Mouse (Mus musculus) liver, embryonic 12.5 days (tissue): ENCODE measurements around the gene R3hdm1. TPM values are rescaled to one million over a fixed set of nuclear protein-coding genes. Genes with fewer than 3 reads are reported as not detected.

ENCODE experiments used
- ATAC-seq: fragments of 200-750 bp; cut with Nextera tagmentation; 2 replicates; pipeline ENCODE4 v1.8.0; 2017; ENCODE audit warnings: moderate number of reproducible peaks, mild to moderate bottlenecking, moderate library complexity
- H3K27ac ChIP-seq: fragments of 300-500 bp; sonication (generic); 2 replicates; pipeline ENCODE4 v1.5.1; 2016; ENCODE audit warnings: mild to moderate bottlenecking
- H3K27me3 ChIP-seq: fragments of 300-500 bp; sonication (generic); replicated peaks from 2 replicates; pipeline ENCODE4 v1.6.1; 2016; ENCODE audit warnings: mild to moderate bottlenecking, moderate library complexity
- H3K36me3 ChIP-seq: fragments of 300-500 bp; sonication (generic); 2 replicates; pipeline ENCODE4 v1.6.1; 2016; ENCODE audit warnings: mild to moderate bottlenecking, moderate library complexity
- H3K4me1 ChIP-seq: fragments of 300-500 bp; sonication (generic); 2 replicates; pipeline ENCODE4 v1.6.1; 2016
- H3K4me2 ChIP-seq: fragments of 300-500 bp; sonication (generic); 2 replicates; pipeline ENCODE4 v1.6.1; 2016; ENCODE audit warnings: mild to moderate bottlenecking, moderate library complexity
- H3K4me3 ChIP-seq: fragments of 300-500 bp; sonication (generic); 2 replicates; pipeline ENCODE4 v1.5.1; 2016; ENCODE audit warnings: mild to moderate bottlenecking, moderate library complexity
- H3K9ac ChIP-seq: fragments of 300-500 bp; sonication (generic); 2 replicates; pipeline ENCODE4 v1.6.1; 2016; ENCODE audit warnings: mild to moderate bottlenecking, moderate library complexity
- H3K9me3 ChIP-seq: fragments of 300-500 bp; sonication (generic); replicated peaks from 2 replicates; pipeline ENCODE4 v1.6.1; 2016; ENCODE audit warnings: mild to moderate bottlenecking, moderate library complexity
- WGBS: fragments of 180-500 bp; shearing (Covaris S2); methylation state at CpG from one replicate; pipeline ENCODE4 v1.1.7; 2016; ENCODE audit not compliant: insufficient replicate concordance; 5-methylcytosine and 5-hydroxymethylcytosine counted together
- polyA plus RNA-seq: library from polyadenylated mRNA; unstranded; fragments of >200 nt; fragmentation: Nextera tagmentation; extraction: Ambion mirVana; gene quantifications from 2 replicates; pipeline ENCODE4 v1.2.1, GENCODE M21; 2016

R3hdm1 gene
- polyA plus RNA-seq, 1 experiment from 2014 or later = 48.7 TPM

- no peaks in the 10 kb centered on the region for H3K4me1 ChIP-seq
- no peak overlapping the region for H3K4me3 ChIP-seq
- H3K4me2 ChIP-seq = no peak overlapping the region
- H3K36me3 ChIP-seq = no peaks in the 10 kb centered on the region
- H3K27ac ChIP-seq = no peak overlapping the region
- no peaks in the 10 kb centered on the region for H3K9me3 ChIP-seq
- no peaks in the 10 kb centered on the region for H3K27me3 ChIP-seq
- no peak for ATAC-seq
- no peak overlapping the region for H3K9ac ChIP-seq
Observed at GRCm38 (mm10) chr1:128141737-128142136, 38.6 kb downstream of the R3hdm1 start.

DNA sequence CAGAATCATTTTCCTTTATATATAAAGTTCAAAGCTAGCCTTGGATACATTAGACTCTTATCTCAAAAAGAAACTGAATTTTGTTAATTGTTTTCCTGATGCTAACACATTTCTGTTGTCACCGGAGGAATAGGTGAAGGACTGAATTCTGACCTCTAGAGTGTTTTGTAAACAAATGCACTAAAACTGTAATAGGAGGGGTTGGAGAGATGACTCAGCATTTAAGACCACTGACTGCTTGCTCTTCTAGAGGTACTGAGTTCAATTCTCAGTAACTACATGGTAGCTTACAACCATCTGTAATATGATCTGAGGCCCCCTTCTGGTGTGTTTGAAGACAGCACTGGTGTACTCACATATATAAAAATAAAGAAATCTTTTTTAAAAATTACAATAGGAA, 63.9 kb downstream of the R3hdm1 start:
- H3K4me3 ChIP-seq = no peak overlapping the region
- ATAC-seq = no peak
- no peaks in the 10 kb centered on the region for H3K9me3 ChIP-seq
- WGBS = 86% methylated on average over 1 of the region's 1 CpGs
- peaks cover 3% of the 10 kb centered on the region; the same call in 1 of the 2 replicates for H3K4me1 ChIP-seq
- H3K4me2 ChIP-seq = no peak overlapping the region
- H3K27me3 ChIP-seq = no peaks in the 10 kb centered on the region
- no peak overlapping the region for H3K9ac ChIP-seq
- peaks cover 12% of the 10 kb centered on the region; the same call in 1 of the 2 replicates for H3K36me3 ChIP-seq
- H3K27ac ChIP-seq = no peak overlapping the region

- no peak overlapping the region for H3K9ac ChIP-seq
- H3K4me1 ChIP-seq = peaks cover 3% of the 10 kb centered on the region; the same call in 1 of the 2 replicates
- no peak for ATAC-seq
- H3K4me3 ChIP-seq = no peak overlapping the region
- H3K36me3 ChIP-seq = peaks cover 11% of the 10 kb centered on the region
- H3K9me3 ChIP-seq = no peaks in the 10 kb centered on the region
- H3K4me2 ChIP-seq = no peak overlapping the region
- H3K27me3 ChIP-seq = no peaks in the 10 kb centered on the region
- H3K27ac ChIP-seq = no peak overlapping the region
Observed at GRCm38 (mm10) chr1:128170104-128170503, 67.0 kb downstream of the R3hdm1 start.

DNA sequence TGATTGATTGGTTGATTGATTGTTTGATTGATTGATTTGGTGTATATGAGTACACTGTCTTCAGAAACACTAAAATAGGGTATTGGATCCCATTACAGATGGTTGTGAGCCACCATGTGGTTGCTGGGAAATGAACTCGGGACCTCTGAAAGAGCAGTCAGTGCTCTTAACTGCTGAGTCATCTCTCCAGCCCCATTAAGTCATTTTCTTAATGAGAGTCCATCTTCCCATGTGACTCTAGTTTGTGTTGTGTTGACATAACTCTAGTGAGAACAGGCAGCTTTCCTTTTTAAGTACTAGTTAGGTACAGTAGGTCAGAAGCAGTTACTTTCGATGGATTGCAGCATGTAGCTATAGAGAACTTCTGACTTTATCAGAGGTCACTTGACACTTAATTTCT, 88.3 kb downstream of the R3hdm1 start:
- WGBS = 64% methylated on average over 2 of the region's 2 CpGs
- no peaks in the 10 kb centered on the region for H3K4me1 ChIP-seq
- H3K27me3 ChIP-seq = no peaks in the 10 kb centered on the region
- ATAC-seq = no peak
- H3K9ac ChIP-seq = no peak overlapping the region
- H3K9me3 ChIP-seq = no peaks in the 10 kb centered on the region
- H3K36me3 ChIP-seq = peaks cover 65% of the 10 kb centered on the region
- no peak overlapping the region for H3K4me2 ChIP-seq
- no peak overlapping the region for H3K27ac ChIP-seq
- H3K4me3 ChIP-seq = no peak overlapping the region

- Histone ChIP-seq H3K9me3 (no peaks in the 10 kb centered on the region), H3K4me1 (no peaks in the 10 kb centered on the region), H3K4me2 (no peak overlapping the region), H3K36me3 (peaks cover 65% of the 10 kb centered on the region), H3K4me3 (no peak overlapping the region), H3K27me3 (no peaks in the 10 kb centered on the region), H3K9ac (no peak overlapping the region), H3K27ac (no peak overlapping the region)
- ATAC-seq = no peak
- 87% methylated on average over 7 of the region's 7 CpGs for WGBS
Observed at GRCm38 (mm10) chr1:128192369-128192768, 89.3 kb downstream of the R3hdm1 start.

GRCm38 (mm10) chr1:128194011-128194410, 90.9 kb downstream of the R3hdm1 start:
- Histone ChIP-seq H3K4me3 (no peak overlapping the region), H3K9ac (no peak overlapping the region), H3K27ac (no peak overlapping the region), H3K9me3 (no peaks in the 10 kb centered on the region), H3K36me3 (peaks cover 64% of the 10 kb centered on the region), H3K4me2 (no peak overlapping the region), H3K27me3 (no peaks in the 10 kb centered on the region), H3K4me1 (no peaks in the 10 kb centered on the region)
- 77% methylated on average over 2 of the region's 2 CpGs for WGBS
- ATAC-seq = no peak

GRCm38 (mm10) chr1:128197353-128197752, 94.3 kb downstream of the R3hdm1 start:
- Histone ChIP-seq H3K9ac (no peak overlapping the region), H3K27me3 (no peaks in the 10 kb centered on the region), H3K9me3 (no peaks in the 10 kb centered on the region), H3K27ac (no peak overlapping the region), H3K4me1 (no peaks in the 10 kb centered on the region), H3K4me3 (no peak overlapping the region), H3K36me3 (peaks cover 66% of the 10 kb centered on the region), H3K4me2 (no peak overlapping the region)
- no peak for ATAC-seq
- 88% methylated on average over 1 of the region's 1 CpGs for WGBS

DNA sequence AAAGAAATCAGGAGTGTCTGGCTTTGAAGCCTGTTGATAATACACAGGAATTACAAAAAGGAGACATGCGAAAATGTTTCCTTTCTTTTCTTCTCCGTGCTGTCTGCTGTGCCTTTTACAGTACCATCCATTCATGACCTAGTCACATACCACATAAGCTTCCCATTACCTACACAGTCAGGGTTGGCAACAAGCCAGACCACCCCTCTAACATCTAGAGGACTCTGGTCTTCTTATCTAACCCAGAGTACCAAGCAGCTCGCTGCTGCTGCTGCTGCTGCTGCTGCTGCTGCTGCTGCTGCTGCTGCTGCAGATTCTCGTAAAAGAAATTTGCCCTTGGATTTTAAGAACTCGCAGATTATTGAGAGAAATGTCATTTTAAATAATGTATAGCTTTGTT, 110.2 kb downstream of the R3hdm1 start:
- H3K36me3 ChIP-seq = peaks cover 62% of the 10 kb centered on the region
- ATAC-seq = no peak
- H3K4me1 ChIP-seq = no peaks in the 10 kb centered on the region
- no peak overlapping the region for H3K27ac ChIP-seq
- no peak overlapping the region for H3K4me2 ChIP-seq
- H3K9ac ChIP-seq = no peak overlapping the region
- no peaks in the 10 kb centered on the region for H3K9me3 ChIP-seq
- no peak overlapping the region for H3K4me3 ChIP-seq
- H3K27me3 ChIP-seq = no peaks in the 10 kb centered on the region
- 72% methylated on average over 5 of the region's 5 CpGs for WGBS

GRCm38 (mm10) chr1:128221886-128222285, 118.8 kb downstream of the R3hdm1 start:
- Histone ChIP-seq H3K36me3 (peaks cover 67% of the 10 kb centered on the region), H3K9ac (no peak overlapping the region), H3K9me3 (no peaks in the 10 kb centered on the region), H3K4me1 (no peaks in the 10 kb centered on the region), H3K27me3 (no peaks in the 10 kb centered on the region), H3K27ac (no peak overlapping the region), H3K4me3 (no peak overlapping the region), H3K4me2 (no peak overlapping the region)
- ATAC-seq = no peak
- 85% methylated on average over 2 of the region's 2 CpGs for WGBS

- no peak overlapping the region for H3K4me2 ChIP-seq
- WGBS = 81% methylated on average over 1 of the region's 1 CpGs
- H3K4me3 ChIP-seq = no peak overlapping the region
- ATAC-seq = no peak
- no peaks in the 10 kb centered on the region for H3K4me1 ChIP-seq
- H3K27ac ChIP-seq = no peak overlapping the region
- peaks cover 66% of the 10 kb centered on the region for H3K36me3 ChIP-seq
- H3K9me3 ChIP-seq = no peaks in the 10 kb centered on the region
- H3K27me3 ChIP-seq = no peaks in the 10 kb centered on the region
- no peak overlapping the region for H3K9ac ChIP-seq
Observed at GRCm38 (mm10) chr1:128223304-128223703, 120.2 kb downstream of the R3hdm1 start.

DNA sequence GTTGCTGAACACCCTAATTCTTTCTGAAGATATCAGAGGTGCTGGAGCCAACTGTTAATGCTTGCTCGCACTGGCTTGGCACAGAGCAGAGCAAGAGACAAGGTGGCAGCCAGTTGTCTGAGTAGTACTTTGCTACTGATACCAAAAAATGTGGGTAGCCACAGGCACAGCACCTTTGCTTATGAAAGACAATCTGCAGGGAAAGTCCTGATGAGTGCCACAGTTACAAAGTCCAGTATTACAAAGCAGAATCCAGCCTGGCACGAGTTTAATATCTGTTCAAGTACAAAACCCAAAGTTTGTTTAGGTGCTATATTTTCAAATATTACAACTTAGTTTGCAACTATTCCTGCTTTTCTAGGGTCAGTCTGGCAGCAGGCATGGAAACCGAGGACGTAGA, 132.1 kb downstream of the R3hdm1 start:
- H3K36me3 ChIP-seq = peaks cover 84% of the 10 kb centered on the region
- WGBS = 87% methylated on average over 4 of the region's 4 CpGs

DNA sequence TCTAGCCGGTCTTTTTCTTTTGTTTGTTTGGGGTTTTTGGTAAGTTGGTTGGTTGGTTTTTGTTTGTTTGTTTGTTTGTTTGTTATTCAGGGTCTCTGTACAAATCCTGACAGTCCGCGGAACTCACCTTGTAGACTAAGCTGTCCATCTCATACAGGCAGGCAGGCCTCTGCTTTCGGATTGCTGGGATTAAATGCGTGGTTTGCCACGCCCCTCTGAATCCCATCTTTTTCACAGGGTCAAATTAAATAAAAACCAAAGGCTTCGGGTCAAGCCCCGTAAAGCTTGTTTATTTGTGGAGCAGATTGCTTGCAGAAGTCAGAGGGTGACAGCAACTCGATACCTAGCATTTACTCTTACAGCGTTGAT, 140.5 kb downstream of the R3hdm1 start, which contains the start of gene Ubxn4:
TSS of gene Ubxn4 (plus strand) at position 338 of the 369 bp plus-strand sequence.
- Histone ChIP-seq H3K27ac (peak within 1 kb of the TSS; percentile 89), H3K36me3 (peaks cover 16% of the 10 kb centered on the region), H3K4me3 (peak within 1 kb of the TSS; percentile 77), H3K9ac (peak within 1 kb of the TSS; percentile 85), H3K27me3 (no peaks in the 10 kb centered on the region), H3K4me2 (peak within 1 kb of the TSS; percentile 94), H3K4me1 (peaks cover 24% of the 10 kb centered on the region), H3K9me3 (no peaks in the 10 kb centered on the region)
- WGBS = 7% methylated on average over 10 of the region's 10 CpGs
- peak; percentile 9; the same call in 1 of the 2 replicates for ATAC-seq

More for the DNA sequence above, 132.1 kb downstream of the R3hdm1 start:
- Histone ChIP-seq H3K4me1 (no peaks in the 10 kb centered on the region), H3K4me2 (no peak overlapping the region), H3K27ac (no peak overlapping the region), H3K27me3 (no peaks in the 10 kb centered on the region), H3K4me3 (no peak overlapping the region), H3K9me3 (no peaks in the 10 kb centered on the region), H3K9ac (no peak overlapping the region)
- no peak for ATAC-seq

- Histone ChIP-seq H3K36me3 (peaks cover 12% of the 10 kb centered on the region), H3K4me1 (peaks cover 24% of the 10 kb centered on the region), H3K9ac (peak overlapping the region; percentile 85), H3K4me3 (peak overlapping the region; percentile 77), H3K27me3 (no peaks in the 10 kb centered on the region), H3K27ac (peak overlapping the region; percentile 89), H3K9me3 (no peaks in the 10 kb centered on the region), H3K4me2 (peak overlapping the region; percentile 94)
- under 1% methylated on average over 65 of the region's 71 CpGs for WGBS
- ATAC-seq = peak; percentile 92
Observed at GRCm38 (mm10) chr1:128243996-128244726, 141.1 kb downstream of the R3hdm1 start.
